Mouse (Mus musculus): ENCODE measurements around the gene Rsl1d1. TPM values are rescaled to one million over a fixed set of nuclear protein-coding genes. Genes with fewer than 3 reads are reported as not detected.
A peak's percentile ranks its signal among the peaks of the same experiment; 100 is the strongest.
"Not testable (repeated sequence)": the region's sequence is repeated elsewhere in the genome, so short reads cannot be mapped to it uniquely, and the experiment has no call there.

Gene Rsl1d1
- polyA plus RNA-seq, 3 experiments from 2014 or later, result 169 to 217 (median 194) TPM

GRCm38 (mm10) chr16:11157721-11158120, 45.4 kb downstream of the Rsl1d1 start:
- peak; percentile 99 for ATAC-seq

- no peak for ATAC-seq
Observed at GRCm38 (mm10) chr16:11154500-11154899, 48.6 kb downstream of the Rsl1d1 start.

- not testable (repeated sequence) for ATAC-seq
Observed at GRCm38 (mm10) chr16:11143706-11144483, 59.2 kb downstream of the Rsl1d1 start.

Other genes starting within 250 kb of the Rsl1d1 start
- 1 to 10 TPM in 2 of 3 experiments, under 1 TPM in 1; 0.84 to 1.3 (median 1.1) TPM for gene Snn, start 142.4 kb downstream of the Rsl1d1 start, polyA plus RNA-seq (2017; shearing (Covaris generic))
- 10 to 100 TPM; 29.9 to 99.4 (median 39.3) TPM for gene Litaf, start 137.2 kb downstream of the Rsl1d1 start, polyA plus RNA-seq (2017; shearing (Covaris generic))
- 10 to 100 TPM in 1 of 3 experiments, 1 to 10 TPM in 2; 6.2 to 12.3 (median 9.7) TPM for gene Txndc11, start 68.7 kb downstream of the Rsl1d1 start, polyA plus RNA-seq (2017; shearing (Covaris generic))
- gene Zc3h7a, start 26.9 kb downstream of the Rsl1d1 start, polyA plus RNA-seq (2017; shearing (Covaris generic)), result 100 to 1,000 TPM; 244 to 341 (median 268) TPM
- 10 to 100 TPM; 37.7 to 49.5 (median 44.7) TPM for gene Gspt1, start 51.0 kb upstream of the Rsl1d1 start, polyA plus RNA-seq (2017; shearing (Covaris generic))
- not detected for gene Tnfrsf17, start 110.5 kb upstream of the Rsl1d1 start, polyA plus RNA-seq (2017; shearing (Covaris generic))
- 10 to 100 TPM in 1 of 3 experiments, 1 to 10 TPM in 2; 4.4 to 14.3 (median 6.1) TPM for gene Snx29, start 119.6 kb upstream of the Rsl1d1 start, polyA plus RNA-seq (2017; shearing (Covaris generic))